Mouse (Mus musculus) erythroblast, embryonic 14.5 days (primary cell): ENCODE data around the gene Stard10. TPM values are rescaled to one million over a fixed set of nuclear protein-coding genes. Genes with fewer than 3 reads are reported as not detected.

ENCODE experiments used
- H3K27me3 ChIP-seq: 2 replicates; pipeline ENCODE4 v1.6.1; 2012; ENCODE audit warnings: inconsistent platforms; ENCODE audit not compliant: control insufficient read depth
- H3K36me3 ChIP-seq: 2 replicates; pipeline ENCODE4 v1.6.1; 2012; ENCODE audit warnings: mild to moderate bottlenecking, inconsistent platforms; ENCODE audit not compliant: control insufficient read depth
- H3K4me1 ChIP-seq: 2 replicates; pipeline ENCODE4 v1.6.1; 2012; ENCODE audit warnings: inconsistent platforms; ENCODE audit not compliant: control insufficient read depth
- H3K4me3 ChIP-seq: replicated peaks from 2 replicates; pipeline ENCODE3; 2012; ENCODE audit warnings: moderate library complexity, mild to moderate bottlenecking, inconsistent platforms
- H3K9me3 ChIP-seq: 2 replicates; pipeline ENCODE4 v1.6.1; 2012; ENCODE audit warnings: low read length, inconsistent platforms, mixed read lengths; ENCODE audit not compliant: control insufficient read depth
- GATA1 ChIP-seq: IDR thresholded peaks from 2 replicates; pipeline ENCODE4 v1.6.1; 2012; ENCODE audit warnings: low read length, inconsistent platforms, mixed read lengths
- TAL1 ChIP-seq: IDR thresholded peaks from 3 replicates; pipeline ENCODE4 v1.6.1; 2012; ENCODE audit warnings: low read length, inconsistent platforms, mixed read lengths
- polyA plus RNA-seq: library from polyadenylated mRNA; stranded (reverse); fragments of >175 nt; gene quantifications from 2 replicates; pipeline ENCODE4 v1.2.3, GENCODE M21; 2012

Stard10 gene
- polyA plus RNA-seq, 1 experiment: 63.0 TPM

DNA sequence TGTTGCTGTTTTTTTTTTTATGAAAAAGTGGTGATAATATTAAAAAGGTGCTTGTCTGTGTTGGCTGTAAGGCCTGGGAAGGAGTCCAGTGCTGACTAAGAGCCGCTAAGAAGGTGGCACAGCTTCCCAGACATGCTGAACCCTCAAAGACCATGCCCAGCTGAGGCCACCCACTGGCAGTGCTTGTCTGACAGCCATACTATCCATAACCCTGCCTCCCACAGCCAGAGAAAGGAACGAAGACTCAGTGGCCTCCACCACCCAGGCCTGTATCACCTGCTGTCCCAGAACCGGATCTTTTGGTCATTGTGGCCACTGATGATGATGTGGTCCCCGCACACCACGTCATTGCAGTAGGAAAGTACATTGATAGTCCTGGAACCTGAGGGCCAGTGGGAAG, 25.7 kb upstream of the Stard10 start:
- Histone ChIP-seq H3K36me3 (no peaks in the 10 kb centered on the region; the same call in 1 of the 2 replicates), H3K9me3 (no peaks in the 10 kb centered on the region), H3K27me3 (peaks cover 1% of the 10 kb centered on the region), H3K4me3 (no peak overlapping the region), H3K4me1 (no peaks in the 10 kb centered on the region)
- TF ChIP-seq TAL1 (no peak), GATA1 (no peak)

DNA sequence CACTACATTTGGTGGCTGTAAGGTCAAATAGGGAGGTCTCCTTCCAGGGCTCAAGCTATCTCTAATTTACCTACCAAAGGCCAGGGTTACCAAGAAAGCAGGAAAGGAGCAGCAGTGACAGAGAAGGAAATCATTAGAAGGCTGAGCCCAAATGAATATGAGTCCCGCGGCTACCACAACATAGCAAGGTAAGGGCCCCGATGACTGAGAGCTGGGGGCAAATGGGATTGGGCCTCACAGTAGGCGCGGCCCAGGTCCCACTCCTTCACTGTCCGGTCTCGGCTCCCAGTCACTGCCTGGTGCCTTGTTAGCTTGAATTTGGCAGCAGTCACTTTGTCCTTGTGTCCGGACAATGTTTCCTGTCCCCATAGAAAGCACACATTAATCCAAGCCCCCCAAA, 25.2 kb upstream of the Stard10 start:
- TF ChIP-seq TAL1: no peak
- TF ChIP-seq GATA1: no peak
- H3K36me3 ChIP-seq: no peaks in the 10 kb centered on the region; the same call in 1 of the 2 replicates

DNA sequence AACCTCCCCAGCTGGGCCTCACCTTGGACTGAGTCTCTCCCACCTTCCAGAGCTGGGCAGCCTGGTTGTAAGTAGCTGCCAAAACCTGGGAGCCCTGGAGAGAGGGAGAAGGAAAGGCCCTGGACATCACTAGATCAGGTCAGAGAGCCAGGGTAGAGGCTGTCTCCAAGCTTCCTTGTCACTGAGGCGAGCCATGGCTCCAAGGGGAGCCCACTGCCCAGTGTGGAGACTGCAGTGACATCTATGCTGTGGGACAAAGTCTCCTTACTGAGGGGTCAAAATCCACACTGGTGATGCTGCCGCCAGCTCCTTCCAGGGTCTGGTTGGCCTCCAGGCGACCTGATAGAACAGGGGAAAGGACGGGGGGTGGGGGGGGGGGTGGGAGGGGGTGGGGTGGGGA, 24.8 kb upstream of the Stard10 start:
- peaks cover 10% of the 10 kb centered on the region for H3K27me3 ChIP-seq

More for the DNA sequence above, 25.2 kb upstream of the Stard10 start:
- Histone ChIP-seq H3K4me3 (no peak overlapping the region), H3K27me3 (peaks cover 5% of the 10 kb centered on the region), H3K9me3 (no peaks in the 10 kb centered on the region), H3K4me1 (peaks cover under 1% of the 10 kb centered on the region; the same call in 1 of the 2 replicates)

GRCm38 (mm10) chr7:101292696-101293095, 24.2 kb upstream of the Stard10 start:
- no peaks in the 10 kb centered on the region; the same call in 1 of the 2 replicates for H3K36me3 ChIP-seq
- TF ChIP-seq TAL1: no peak
- no peak for TF ChIP-seq GATA1
- peaks cover 14% of the 10 kb centered on the region for H3K27me3 ChIP-seq
- H3K4me3 ChIP-seq: no peak overlapping the region
- no peaks in the 10 kb centered on the region for H3K9me3 ChIP-seq
- peaks cover 5% of the 10 kb centered on the region; the same call in 1 of the 2 replicates for H3K4me1 ChIP-seq

More for the DNA sequence above, 24.8 kb upstream of the Stard10 start:
- Histone ChIP-seq H3K4me3 (no peak overlapping the region), H3K4me1 (peaks cover 4% of the 10 kb centered on the region; the same call in 1 of the 2 replicates), H3K36me3 (no peaks in the 10 kb centered on the region; the same call in 1 of the 2 replicates), H3K9me3 (no peaks in the 10 kb centered on the region)
- TF ChIP-seq TAL1: no peak
- no peak for TF ChIP-seq GATA1

DNA sequence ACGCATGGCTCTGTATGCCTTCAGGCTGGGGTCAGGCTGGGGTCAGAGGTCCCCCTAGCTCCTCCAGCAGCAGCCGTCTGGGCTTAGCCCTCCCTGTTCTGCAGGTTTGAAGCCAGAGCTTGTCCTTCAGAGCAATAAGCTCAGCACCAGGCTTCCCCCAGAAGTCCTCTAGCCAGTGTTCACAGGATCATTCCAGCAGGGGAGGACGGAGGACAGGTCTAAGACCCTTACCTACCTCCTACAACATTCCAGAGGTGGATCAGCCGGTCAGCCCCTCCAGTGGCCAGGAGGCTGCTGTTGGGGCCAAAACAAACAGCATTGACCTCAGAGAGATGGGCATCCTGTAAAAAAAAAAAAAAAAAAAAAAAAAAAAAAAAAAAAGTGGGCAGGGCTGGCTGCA, 23.7 kb upstream of the Stard10 start:
- no peak for TF ChIP-seq GATA1
- TF ChIP-seq TAL1: no peak
- peaks cover 5% of the 10 kb centered on the region; the same call in 1 of the 2 replicates for H3K4me1 ChIP-seq
- peaks cover 18% of the 10 kb centered on the region for H3K27me3 ChIP-seq
- no peak overlapping the region for H3K4me3 ChIP-seq
- no peaks in the 10 kb centered on the region; the same call in 1 of the 2 replicates for H3K36me3 ChIP-seq
- no peaks in the 10 kb centered on the region for H3K9me3 ChIP-seq

GRCm38 (mm10) chr7:101293611-101294010, 23.3 kb upstream of the Stard10 start:
- no peak overlapping the region for H3K4me3 ChIP-seq
- no peaks in the 10 kb centered on the region; the same call in 1 of the 2 replicates for H3K36me3 ChIP-seq
- TF ChIP-seq TAL1: no peak
- no peak for TF ChIP-seq GATA1

DNA sequence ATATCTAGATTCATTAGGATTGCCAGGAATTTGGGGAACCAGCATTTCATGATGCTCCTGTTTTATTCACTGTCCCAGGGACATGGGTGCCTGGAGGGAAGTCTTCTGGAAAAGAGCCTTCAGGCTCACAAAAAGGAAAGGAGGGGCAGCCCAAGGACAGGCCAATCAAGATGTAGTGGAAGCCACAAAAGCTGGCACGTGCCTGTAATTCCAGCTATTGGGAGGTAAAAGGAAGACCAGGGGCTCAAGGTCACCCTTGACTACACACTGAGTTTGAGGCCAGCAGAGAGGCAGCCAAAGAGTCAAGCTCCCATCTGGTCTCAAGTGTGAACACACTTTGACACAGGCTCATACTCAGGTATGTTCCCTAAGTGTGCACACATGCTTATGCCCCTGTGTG, 21.4 kb upstream of the Stard10 start:
- Histone ChIP-seq H3K36me3 (no peaks in the 10 kb centered on the region; the same call in 1 of the 2 replicates), H3K9me3 (no peaks in the 10 kb centered on the region)
- no peak for TF ChIP-seq TAL1
- TF ChIP-seq GATA1: no peak

More at GRCm38 (mm10) chr7:101293611-101294010, 23.3 kb upstream of the Stard10 start:
- H3K27me3 ChIP-seq: peaks cover 19% of the 10 kb centered on the region
- peaks cover 5% of the 10 kb centered on the region; the same call in 1 of the 2 replicates for H3K4me1 ChIP-seq
- H3K9me3 ChIP-seq: no peaks in the 10 kb centered on the region

DNA sequence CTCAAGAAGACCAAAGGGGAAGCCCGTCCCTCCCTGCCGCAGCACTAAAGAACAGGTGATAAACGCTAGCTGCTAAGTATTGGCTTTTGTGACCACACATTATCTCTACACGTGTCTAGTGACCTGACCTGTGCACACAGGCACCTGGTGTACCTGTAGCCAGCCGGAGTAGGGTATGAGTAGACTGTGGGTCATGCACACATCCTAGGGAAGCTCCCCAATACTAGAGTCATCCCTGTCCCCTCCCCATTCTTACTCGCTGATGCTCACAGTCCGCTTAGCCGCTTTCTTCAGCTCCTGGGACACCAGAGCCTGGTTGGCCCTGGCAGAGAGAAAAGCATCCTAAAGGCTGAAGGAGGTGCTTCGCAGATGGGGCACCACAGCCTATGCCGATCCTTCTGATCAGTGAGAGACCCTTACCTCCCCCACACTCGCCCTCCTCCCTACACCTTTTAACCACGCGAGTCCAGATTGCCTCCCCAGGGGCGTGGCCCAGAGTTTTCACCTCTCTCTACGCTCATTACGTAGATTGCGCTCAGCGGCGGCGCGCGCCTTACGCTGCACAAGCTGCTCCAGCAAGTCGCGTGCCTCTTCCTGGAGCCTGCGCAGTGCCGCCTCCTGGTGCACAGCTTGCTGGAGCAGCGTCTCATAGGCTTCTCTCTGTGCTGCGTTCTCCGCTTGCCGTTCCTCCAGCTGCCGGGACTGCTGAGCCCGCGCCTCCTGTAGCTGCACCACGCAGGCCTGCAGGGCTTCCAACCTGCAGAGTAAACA, 20.4 kb upstream of the Stard10 start:
- Histone ChIP-seq H3K4me3 (no peak overlapping the region), H3K27me3 (peaks cover 40% of the 10 kb centered on the region), H3K9me3 (no peaks in the 10 kb centered on the region), H3K36me3 (no peaks in the 10 kb centered on the region), H3K4me1 (peaks cover 10% of the 10 kb centered on the region)
- TF ChIP-seq GATA1 (no peak), TAL1 (no peak)

More for the DNA sequence above, 21.4 kb upstream of the Stard10 start:
- Histone ChIP-seq H3K27me3 (peaks cover 30% of the 10 kb centered on the region), H3K4me1 (peaks cover 5% of the 10 kb centered on the region; the same call in 1 of the 2 replicates), H3K4me3 (no peak overlapping the region)

GRCm38 (mm10) chr7:101297023-101297405, 19.9 kb upstream of the Stard10 start:
- Histone ChIP-seq H3K9me3 (no peaks in the 10 kb centered on the region), H3K4me3 (no peak overlapping the region), H3K36me3 (no peaks in the 10 kb centered on the region), H3K4me1 (peaks cover 16% of the 10 kb centered on the region), H3K27me3 (peaks cover 46% of the 10 kb centered on the region)
- TF ChIP-seq GATA1 (no peak), TAL1 (no peak)

DNA sequence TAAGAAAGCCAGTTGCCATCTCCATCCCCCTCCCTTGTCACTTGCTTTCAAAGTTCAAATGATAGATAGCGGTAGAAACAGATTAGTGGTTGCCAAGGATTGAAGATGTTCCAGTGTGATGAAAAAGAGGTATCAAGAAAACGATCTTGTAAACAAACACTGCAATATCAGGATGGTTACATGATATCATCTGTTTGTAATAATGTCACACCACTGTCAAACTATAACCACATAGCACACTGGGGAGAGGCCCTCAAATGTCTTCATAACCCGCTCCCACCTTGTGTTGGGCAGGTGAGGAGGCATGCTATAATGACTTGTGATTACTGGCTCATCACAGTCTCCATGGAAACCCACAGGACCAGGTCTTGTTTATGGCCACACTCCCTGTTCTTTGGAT, 18.5 kb upstream of the Stard10 start:
- Histone ChIP-seq H3K4me1 (peaks cover 21% of the 10 kb centered on the region), H3K4me3 (no peak overlapping the region), H3K36me3 (no peaks in the 10 kb centered on the region), H3K27me3 (peaks cover 46% of the 10 kb centered on the region), H3K9me3 (no peaks in the 10 kb centered on the region)
- TF ChIP-seq GATA1 (no peak), TAL1 (no peak)
